Mouse (Mus musculus) forebrain, embryonic 14.5 days (tissue): Measurements from ENCODE around the gene Olfr190. TPM values are rescaled to one million over a fixed set of nuclear protein-coding genes. Genes with fewer than 3 reads are reported as not detected.
"Not testable (repeated sequence)": the region's sequence is repeated elsewhere in the genome, so short reads cannot be mapped to it uniquely, and the experiment has no call there.

Experiments used
- ATAC-seq: fragments of 200-750 bp; cut with Nextera tagmentation; 2 replicates; pipeline ENCODE4 v1.8.0; 2017; ENCODE audit warnings: mild to moderate bottlenecking, moderate library complexity
- DNase-seq: peaks from one replicate; pipeline ENCODE4 v3.0.0-alpha.2; 2015; ENCODE audit warnings: low spot score
- H3K27ac ChIP-seq: fragments of 300-500 bp; sonication (generic); 2 replicates; pipeline ENCODE4 v1.5.1; 2014; ENCODE audit warnings: low read depth, mild to moderate bottlenecking, control low read depth, low read length, moderate library complexity
- H3K27me3 ChIP-seq: fragments of 300-500 bp; sonication (generic); replicated peaks from 2 replicates; pipeline ENCODE4 v1.6.1; 2014; ENCODE audit warnings: low read length, control low read depth, mixed read lengths; ENCODE audit not compliant: control insufficient read depth, insufficient read depth
- H3K36me3 ChIP-seq: fragments of 300-500 bp; sonication (generic); 2 replicates; pipeline ENCODE4 v1.6.1; 2014; ENCODE audit warnings: low read length, control low read depth; ENCODE audit not compliant: control insufficient read depth, insufficient read depth
- H3K4me1 ChIP-seq: fragments of 300-500 bp; sonication (generic); 2 replicates; pipeline ENCODE4 v1.6.1; 2014; ENCODE audit warnings: antibody characterized with exemption, low read length, control low read depth; ENCODE audit not compliant: control insufficient read depth, insufficient read depth
- H3K4me2 ChIP-seq: fragments of 300-500 bp; sonication (generic); 2 replicates; pipeline ENCODE4 v1.6.1; 2014; ENCODE audit warnings: mild to moderate bottlenecking, control low read depth, low read length
- H3K4me3 ChIP-seq: fragments of 300-500 bp; sonication (generic); 2 replicates; pipeline ENCODE4 v1.5.1; 2014; ENCODE audit warnings: low read depth, low read length, control low read depth
- H3K9ac ChIP-seq: fragments of 300-500 bp; sonication (generic); 2 replicates; pipeline ENCODE4 v1.6.1; 2014; ENCODE audit warnings: mild to moderate bottlenecking, low read length, control low read depth, moderate library complexity
- H3K9me3 ChIP-seq: fragments of 300-500 bp; sonication (generic); replicated peaks from 2 replicates; pipeline ENCODE4 v1.6.1; 2016; ENCODE audit warnings: low read length, control low read depth, mixed read lengths; ENCODE audit not compliant: control insufficient read depth
- WGBS: fragments of 180-500 bp; shearing (Covaris S2); extraction: QIAGEN DNeasy Blood & Tissue Kit; methylation state at CpG from one replicate; pipeline ENCODE4 v1.1.7; 2014; 5-methylcytosine and 5-hydroxymethylcytosine counted together
- polyA plus RNA-seq: library from polyadenylated mRNA; unstranded; fragments of >200 nt; fragmentation: Nextera tagmentation; extraction: Ambion mirVana; gene quantifications from 2 replicates; pipeline ENCODE4 v1.2.1, GENCODE M21; 2014

Olfr190 gene
- polyA plus RNA-seq, 1 experiment from 2014 or later: not detected

DNA sequence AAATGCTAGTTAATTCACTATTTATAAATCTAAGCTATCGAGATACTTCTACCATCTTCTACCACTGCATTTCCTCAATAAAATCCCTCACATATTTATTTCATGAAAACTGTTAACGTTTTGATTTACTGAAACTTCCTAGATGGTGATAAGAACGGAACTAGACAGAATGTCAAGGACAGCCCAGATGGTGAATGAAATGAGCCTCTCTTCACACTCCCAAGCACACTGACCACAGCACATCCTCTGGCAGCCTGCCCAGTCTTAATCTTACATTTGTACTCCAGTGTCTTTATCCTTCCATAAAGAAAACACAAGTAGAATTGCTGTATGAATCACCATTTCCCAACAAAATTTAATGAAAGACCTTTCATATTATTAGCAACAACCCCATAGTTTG, 15.4 kb downstream of the Olfr190 start:
- not testable (repeated sequence) for H3K9ac ChIP-seq, H3K27me3 ChIP-seq, H3K27ac ChIP-seq, H3K4me1 ChIP-seq, DNase-seq, H3K4me3 ChIP-seq, ATAC-seq, H3K36me3 ChIP-seq, H3K9me3 ChIP-seq, H3K4me2 ChIP-seq
- WGBS: 81% methylated on average over 3 of the region's 3 CpGs

DNA sequence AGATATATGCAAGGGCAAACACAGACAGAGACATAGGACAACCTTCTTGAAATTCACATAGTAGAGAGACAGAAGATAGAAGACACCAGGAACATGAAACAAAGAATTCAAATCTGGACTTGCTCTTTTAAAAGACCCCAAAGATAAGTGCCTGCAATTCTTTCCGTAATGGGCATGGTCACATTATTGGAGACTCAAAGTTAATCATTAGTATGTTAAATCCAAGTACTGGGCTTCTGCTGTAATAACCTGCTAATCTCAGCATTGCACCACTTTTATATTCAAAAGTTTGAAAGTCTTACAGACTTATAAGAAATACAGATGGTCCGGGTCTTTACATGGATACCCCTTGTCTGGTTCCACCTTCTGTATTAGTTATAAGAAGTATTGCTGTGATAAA, 28.5 kb downstream of the Olfr190 start:
- WGBS: 94% methylated on average over 2 of the region's 2 CpGs
- not testable (repeated sequence) for H3K9ac ChIP-seq, H3K9me3 ChIP-seq, H3K36me3 ChIP-seq, H3K4me3 ChIP-seq, H3K4me2 ChIP-seq, H3K27ac ChIP-seq, ATAC-seq, DNase-seq, H3K4me1 ChIP-seq, H3K27me3 ChIP-seq

DNA sequence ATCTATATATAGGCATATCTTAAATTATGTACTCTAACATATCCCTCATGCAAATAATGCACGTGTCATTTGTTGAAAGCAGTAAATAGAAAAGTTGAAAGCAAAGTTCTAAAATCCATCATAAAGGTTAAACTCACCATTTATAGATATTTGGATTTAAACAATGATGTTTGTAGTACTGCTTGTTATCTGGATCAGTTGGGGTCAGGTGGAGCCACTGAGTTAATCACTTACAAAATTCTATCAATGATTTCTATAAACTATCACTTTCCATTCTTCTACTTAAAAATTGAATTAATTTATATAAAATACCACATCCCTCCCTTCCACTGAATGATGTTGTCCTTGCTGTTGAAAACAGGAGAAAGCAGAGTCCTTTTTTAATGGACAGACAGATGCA, 28.9 kb downstream of the Olfr190 start:
- Histone ChIP-seq H3K4me3 (no peak overlapping the region), H3K36me3 (no peaks in the 10 kb centered on the region), H3K9me3 (no peaks in the 10 kb centered on the region), H3K4me2 (no peak overlapping the region), H3K4me1 (no peaks in the 10 kb centered on the region), H3K27me3 (no peaks in the 10 kb centered on the region), H3K27ac (no peak overlapping the region), H3K9ac (no peak overlapping the region)
- ATAC-seq: no peak
- WGBS: 80% methylated on average over 1 of the region's 1 CpGs
- no peak for DNase-seq

DNA sequence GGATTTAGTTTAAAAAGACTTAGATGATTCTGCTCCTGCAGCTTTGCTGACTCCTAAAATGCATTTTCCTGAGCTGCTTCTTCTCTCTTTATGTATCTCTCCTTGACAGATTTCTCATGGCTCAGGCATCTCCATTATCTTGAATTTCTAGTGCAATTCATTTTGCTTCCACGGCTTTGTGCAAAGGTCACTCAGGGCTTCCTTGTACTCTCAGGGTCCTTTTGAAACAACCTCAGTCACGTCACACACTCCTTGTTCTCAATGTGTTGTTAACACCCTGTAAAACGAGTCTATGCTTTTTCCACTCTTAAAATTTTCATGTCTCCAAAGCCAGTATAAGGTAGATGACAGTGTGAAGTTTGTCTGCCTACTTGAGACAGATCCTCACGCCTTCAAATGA, 30.2 kb downstream of the Olfr190 start:
- no peak for DNase-seq
- no peak overlapping the region for H3K27ac ChIP-seq

DNA sequence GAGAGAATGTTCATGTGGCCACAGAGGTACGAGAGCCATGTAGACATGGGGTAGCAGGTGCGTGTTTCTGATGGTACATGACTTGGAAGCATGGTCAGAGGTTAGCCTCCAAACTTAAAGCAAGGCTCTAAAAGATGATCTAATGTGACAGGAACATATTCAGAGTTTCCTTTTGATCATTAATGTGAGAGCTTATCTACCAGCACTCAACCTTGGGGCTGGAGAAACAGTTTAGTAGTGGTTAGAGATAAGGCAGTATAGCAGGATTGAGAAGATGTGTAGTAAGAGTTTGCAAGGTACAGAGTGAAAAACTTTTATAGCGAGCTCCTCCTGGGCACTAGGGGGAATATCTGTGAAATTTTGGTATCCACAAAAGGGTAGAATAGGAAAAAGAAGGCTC, 32.0 kb downstream of the Olfr190 start:
- 81% methylated on average over 3 of the region's 3 CpGs for WGBS
- H3K27ac ChIP-seq: no peak overlapping the region
- no peaks in the 10 kb centered on the region for H3K4me1 ChIP-seq
- DNase-seq: no peak
- H3K27me3 ChIP-seq: no peaks in the 10 kb centered on the region
- no peak overlapping the region for H3K9ac ChIP-seq
- ATAC-seq: no peak
- H3K9me3 ChIP-seq: no peaks in the 10 kb centered on the region
- no peaks in the 10 kb centered on the region for H3K36me3 ChIP-seq
- H3K4me2 ChIP-seq: no peak overlapping the region
- no peak overlapping the region for H3K4me3 ChIP-seq

More for the DNA sequence above, 30.2 kb downstream of the Olfr190 start:
- ATAC-seq: no peak
- H3K4me3 ChIP-seq: no peak overlapping the region
- no peaks in the 10 kb centered on the region for H3K36me3 ChIP-seq
- 74% methylated on average over 4 of the region's 4 CpGs for WGBS
- H3K9ac ChIP-seq: no peak overlapping the region
- H3K27me3 ChIP-seq: no peaks in the 10 kb centered on the region
- H3K4me2 ChIP-seq: no peak overlapping the region
- no peaks in the 10 kb centered on the region for H3K9me3 ChIP-seq
- H3K4me1 ChIP-seq: no peaks in the 10 kb centered on the region

DNA sequence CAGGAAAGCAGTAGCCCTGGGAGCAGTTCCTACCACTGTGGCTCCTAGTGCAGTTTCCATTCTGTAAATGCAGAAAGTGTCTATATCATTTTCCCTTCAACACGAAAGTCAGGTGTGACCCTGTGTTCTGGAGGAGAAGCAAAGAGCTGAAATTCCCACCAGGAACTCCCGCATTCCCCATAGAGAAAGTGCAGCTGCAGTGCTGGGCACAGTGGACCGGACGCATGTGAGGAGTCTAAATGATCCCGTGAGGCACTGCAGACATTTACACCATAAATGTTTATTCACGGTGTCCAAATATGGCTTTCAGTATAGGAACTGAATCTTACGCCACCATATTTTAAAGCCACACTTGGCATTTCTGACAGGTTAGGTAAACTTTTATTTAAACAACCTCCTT, 38.1 kb downstream of the Olfr190 start, which contains the start of gene Olfr187:
TSS of gene Olfr187 (minus strand) at position 58 of the 400 bp plus-strand sequence.
- Histone ChIP-seq H3K27ac (no peak within 1 kb of the TSS), H3K4me3 (no peak within 1 kb of the TSS), H3K9ac (no peak within 1 kb of the TSS), H3K36me3 (no peaks in the 10 kb centered on the region), H3K4me2 (no peak within 1 kb of the TSS), H3K27me3 (no peaks in the 10 kb centered on the region), H3K9me3 (no peaks in the 10 kb centered on the region), H3K4me1 (no peaks in the 10 kb centered on the region)
- ATAC-seq: no peak
- no peak for DNase-seq
- 88% methylated on average over 7 of the region's 7 CpGs for WGBS

DNA sequence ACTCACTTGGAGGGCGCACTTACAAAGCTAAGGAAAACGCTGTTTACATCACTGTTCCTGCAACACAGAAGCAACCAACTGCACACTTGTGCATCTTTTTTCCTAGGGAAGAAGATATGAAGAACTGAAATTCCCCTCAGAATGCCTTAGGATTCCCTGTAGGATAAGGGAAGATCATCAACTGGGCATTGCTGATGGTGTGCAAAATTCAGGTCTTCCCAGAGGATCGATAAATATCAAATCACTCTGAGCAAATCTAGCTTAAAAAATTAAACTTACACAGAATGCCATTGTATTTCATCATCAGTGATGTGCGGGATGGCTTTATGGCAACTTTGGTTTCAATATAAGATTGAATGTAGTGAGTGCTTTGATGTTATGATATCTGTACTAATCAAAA, 47.6 kb downstream of the Olfr190 start, which contains the start of gene Olfr186:
TSS of gene Olfr186 (minus strand) at position 101 of the 400 bp plus-strand sequence.
- no peaks in the 10 kb centered on the region for H3K4me1 ChIP-seq
- WGBS: 95% methylated on average over 4 of the region's 4 CpGs
- no peak within 1 kb of the TSS for H3K4me3 ChIP-seq
- no peak within 1 kb of the TSS for H3K9ac ChIP-seq
- no peaks in the 10 kb centered on the region for H3K27me3 ChIP-seq
- no peaks in the 10 kb centered on the region for H3K9me3 ChIP-seq
- no peak within 1 kb of the TSS for H3K27ac ChIP-seq
- ATAC-seq: no peak
- no peak for DNase-seq
- H3K36me3 ChIP-seq: no peaks in the 10 kb centered on the region
- H3K4me2 ChIP-seq: no peak within 1 kb of the TSS

Other genes with a start within 250 kb of the Olfr190 start
- gene Olfr177, start 203.2 kb downstream of the Olfr190 start, polyA plus RNA-seq: not detected in 2 replicates
- not detected in 2 replicates for gene Olfr178, start 185.9 kb downstream of the Olfr190 start, polyA plus RNA-seq
- not detected in 2 replicates for gene Olfr181, start 149.2 kb downstream of the Olfr190 start, polyA plus RNA-seq
- gene Olfr180, start 148.6 kb downstream of the Olfr190 start, polyA plus RNA-seq: not detected in 2 replicates
- not detected in 2 replicates for gene Olfr183, start 82.6 kb downstream of the Olfr190 start, polyA plus RNA-seq
- gene Olfr186, start 47.7 kb downstream of the Olfr190 start, polyA plus RNA-seq: not detected in 2 replicates
- gene Olfr187, start 38.2 kb downstream of the Olfr190 start, polyA plus RNA-seq: not detected in 2 replicates
- not detected in 2 replicates for gene Olfr191, start 11.8 kb upstream of the Olfr190 start, polyA plus RNA-seq
- not detected in 2 replicates for gene Olfr193, start 33.9 kb upstream of the Olfr190 start, polyA plus RNA-seq
- not detected in 2 replicates for gene Olfr194, start 43.1 kb upstream of the Olfr190 start, polyA plus RNA-seq
- gene Olfr195, start 69.0 kb upstream of the Olfr190 start, polyA plus RNA-seq: not detected in 2 replicates
- not detected in 2 replicates for gene Olfr196, start 92.4 kb upstream of the Olfr190 start, polyA plus RNA-seq
- not detected in 2 replicates for gene Olfr198, start 125.5 kb upstream of the Olfr190 start, polyA plus RNA-seq
- not detected in 2 replicates for gene Olfr199, start 141.8 kb upstream of the Olfr190 start, polyA plus RNA-seq
- gene Olfr201, start 194.6 kb upstream of the Olfr190 start, polyA plus RNA-seq: not detected in 2 replicates
- gene Olfr202, start 208.8 kb upstream of the Olfr190 start, polyA plus RNA-seq: not detected in 2 replicates
- gene Olfr203, start 220.9 kb upstream of the Olfr190 start, polyA plus RNA-seq: not detected in 2 replicates
- not detected in 2 replicates for gene Olfr204, start 240.2 kb upstream of the Olfr190 start, polyA plus RNA-seq